Mouse (Mus musculus) neural tube, embryonic 12.5 days (tissue): ENCODE measurements around the gene Fndc1. TPM values are rescaled to one million over a fixed set of nuclear protein-coding genes. Genes with fewer than 3 reads are reported as not detected.

Experiments used
- ATAC-seq: fragments of 200-750 bp; cut with Nextera tagmentation; 2 replicates; pipeline ENCODE4 v1.8.0; 2017; ENCODE audit warnings: low read depth, mild to moderate bottlenecking, moderate TSS enrichment, moderate library complexity; ENCODE audit not compliant: low FRiP score
- H3K27ac ChIP-seq: fragments of 300-500 bp; sonication (generic); 2 replicates; pipeline ENCODE4 v1.5.1; 2016
- H3K27me3 ChIP-seq: fragments of 300-500 bp; sonication (generic); replicated peaks from 2 replicates; pipeline ENCODE4 v1.6.1; 2016; ENCODE audit warnings: mild to moderate bottlenecking
- H3K36me3 ChIP-seq: fragments of 300-500 bp; sonication (generic); 2 replicates; pipeline ENCODE4 v1.6.1; 2016; ENCODE audit warnings: mild to moderate bottlenecking
- H3K4me1 ChIP-seq: fragments of 300-500 bp; sonication (generic); 2 replicates; pipeline ENCODE4 v1.6.1; 2016
- H3K4me2 ChIP-seq: fragments of 300-500 bp; sonication (generic); replicated peaks from 2 replicates; pipeline ENCODE4 v1.6.1; 2016; ENCODE audit warnings: mild to moderate bottlenecking
- H3K4me3 ChIP-seq: fragments of 300-500 bp; sonication (generic); 2 replicates; pipeline ENCODE4 v1.5.1; 2016
- H3K9ac ChIP-seq: fragments of 300-500 bp; sonication (generic); 2 replicates; pipeline ENCODE4 v1.6.1; 2016; ENCODE audit warnings: mild to moderate bottlenecking
- H3K9me3 ChIP-seq: fragments of 300-500 bp; sonication (generic); 2 replicates; pipeline ENCODE4 v1.6.1; 2016; ENCODE audit warnings: mild to moderate bottlenecking
- whole genome bisulfite sequencing: fragments of 180-500 bp; shearing (Covaris S2); methylation state at CpG from one replicate; pipeline ENCODE4 v1.1.7; 2016; 5-methylcytosine and 5-hydroxymethylcytosine counted together
- polyA plus RNA-seq: library from polyadenylated mRNA; unstranded; fragments of >200 nt; fragmentation: Nextera tagmentation; extraction: Ambion mirVana; gene quantifications from 2 replicates; pipeline ENCODE4 v1.2.1, GENCODE M21; 2016

The Fndc1 gene
- polyA plus RNA-seq, 1 experiment from 2014 or later, result 2.1 TPM

DNA sequence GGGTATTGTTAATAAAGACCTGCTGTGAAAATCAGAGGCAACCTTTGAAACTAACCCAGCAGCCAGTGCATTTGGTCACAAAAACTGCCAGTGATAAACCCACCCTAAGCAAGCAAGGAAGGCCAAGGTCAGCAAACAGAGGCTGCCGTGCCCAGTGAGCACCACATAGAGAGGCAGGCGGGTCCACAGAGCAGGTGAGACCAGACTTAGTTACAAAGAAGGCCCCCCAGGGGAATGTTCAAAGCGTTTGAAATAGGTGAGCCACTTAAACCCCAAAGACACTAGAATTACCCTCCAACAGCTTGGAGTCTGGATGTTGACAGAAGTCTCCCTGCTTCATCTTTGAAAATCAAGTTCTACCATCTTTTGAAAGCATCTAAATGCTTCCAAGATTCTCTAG, 12.7 kb downstream of the Fndc1 start:
- Histone ChIP-seq H3K4me3 (no peak overlapping the region), H3K4me2 (no peak overlapping the region), H3K9me3 (no peaks in the 10 kb centered on the region), H3K27me3 (no peaks in the 10 kb centered on the region), H3K9ac (no peak overlapping the region), H3K36me3 (no peaks in the 10 kb centered on the region), H3K27ac (no peak overlapping the region), H3K4me1 (no peaks in the 10 kb centered on the region)
- 70% methylated on average over 3 of the region's 3 CpGs for WGBS
- no peak for ATAC-seq

DNA sequence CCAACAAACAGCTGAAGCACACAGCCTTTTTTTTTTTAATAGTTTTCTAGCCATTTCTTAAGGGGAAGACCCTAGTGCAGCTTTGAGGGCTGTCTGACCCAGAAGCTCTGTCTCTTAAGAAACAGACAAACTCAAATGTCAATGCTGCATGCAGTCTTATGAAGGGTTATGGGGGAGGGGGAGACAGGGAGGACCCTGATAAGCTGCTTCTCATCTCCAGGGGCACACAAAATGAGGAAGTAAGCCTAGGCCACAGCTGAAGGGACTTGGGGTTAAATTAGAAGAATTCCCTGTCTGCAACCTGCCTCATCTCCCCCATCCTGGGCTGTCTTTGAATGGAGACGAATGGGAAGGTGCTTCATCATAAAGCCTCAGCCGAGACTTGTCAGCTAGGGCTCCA, 19.1 kb downstream of the Fndc1 start:
- no peak overlapping the region for H3K27ac ChIP-seq
- H3K27me3 ChIP-seq, result no peaks in the 10 kb centered on the region
- 87% methylated on average over 2 of the region's 2 CpGs for WGBS
- no peaks in the 10 kb centered on the region for H3K9me3 ChIP-seq
- H3K36me3 ChIP-seq, result no peaks in the 10 kb centered on the region
- H3K4me1 ChIP-seq, result no peaks in the 10 kb centered on the region
- H3K4me3 ChIP-seq, result no peak overlapping the region
- no peak overlapping the region for H3K9ac ChIP-seq
- no peak for ATAC-seq
- no peak overlapping the region for H3K4me2 ChIP-seq

DNA sequence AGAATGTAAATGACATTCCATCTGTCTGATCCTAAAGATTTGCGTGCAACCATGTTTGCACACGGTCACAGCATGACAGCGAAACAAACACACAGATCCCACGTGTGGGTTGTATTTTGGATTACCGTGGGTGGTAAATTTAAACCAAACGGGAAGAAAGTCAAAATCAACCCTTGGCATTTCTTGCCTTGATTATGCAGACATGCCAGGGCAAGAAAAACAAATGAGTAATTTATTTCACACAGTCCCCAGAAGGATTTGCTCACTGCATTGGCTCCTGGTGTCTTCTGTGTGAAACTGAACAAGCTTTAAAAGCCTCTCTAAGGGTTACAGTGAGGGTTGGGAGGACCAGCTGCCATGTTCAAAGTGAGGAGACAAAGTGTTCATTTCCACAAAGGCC, 22.0 kb downstream of the Fndc1 start:
- no peaks in the 10 kb centered on the region for H3K27me3 ChIP-seq
- ATAC-seq, result no peak
- H3K27ac ChIP-seq, result no peak overlapping the region
- 73% methylated on average over 6 of the region's 6 CpGs for WGBS
- H3K9me3 ChIP-seq, result no peaks in the 10 kb centered on the region
- no peak overlapping the region for H3K4me2 ChIP-seq
- no peak overlapping the region for H3K9ac ChIP-seq
- no peak overlapping the region for H3K4me3 ChIP-seq
- no peaks in the 10 kb centered on the region for H3K36me3 ChIP-seq
- H3K4me1 ChIP-seq, result no peaks in the 10 kb centered on the region

DNA sequence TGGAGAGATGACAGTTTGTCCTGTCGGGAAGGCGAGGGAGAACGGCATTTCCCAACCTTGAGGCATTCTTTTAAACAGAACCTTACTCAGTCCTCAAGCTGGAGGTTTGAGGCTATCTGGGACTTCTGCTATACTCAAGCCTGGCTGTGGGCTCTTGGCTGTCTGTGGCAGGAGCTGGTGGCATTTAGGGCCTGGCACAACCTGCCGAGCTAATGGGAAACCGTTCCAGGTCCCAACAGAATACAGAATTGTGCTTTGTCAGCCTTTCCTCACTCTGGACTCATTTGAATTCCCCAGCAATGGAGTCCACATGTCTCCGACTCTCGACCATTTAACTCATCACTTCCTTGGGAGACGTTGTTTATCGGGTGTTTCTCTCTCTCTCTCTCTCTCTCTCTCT, 24.6 kb downstream of the Fndc1 start:
- Histone ChIP-seq H3K4me2 (no peak overlapping the region), H3K4me1 (no peaks in the 10 kb centered on the region), H3K27me3 (no peaks in the 10 kb centered on the region), H3K27ac (no peak overlapping the region), H3K4me3 (no peak overlapping the region), H3K9me3 (no peaks in the 10 kb centered on the region), H3K9ac (no peak overlapping the region), H3K36me3 (no peaks in the 10 kb centered on the region)
- ATAC-seq, result no peak
- 81% methylated on average over 9 of the region's 9 CpGs for WGBS

DNA sequence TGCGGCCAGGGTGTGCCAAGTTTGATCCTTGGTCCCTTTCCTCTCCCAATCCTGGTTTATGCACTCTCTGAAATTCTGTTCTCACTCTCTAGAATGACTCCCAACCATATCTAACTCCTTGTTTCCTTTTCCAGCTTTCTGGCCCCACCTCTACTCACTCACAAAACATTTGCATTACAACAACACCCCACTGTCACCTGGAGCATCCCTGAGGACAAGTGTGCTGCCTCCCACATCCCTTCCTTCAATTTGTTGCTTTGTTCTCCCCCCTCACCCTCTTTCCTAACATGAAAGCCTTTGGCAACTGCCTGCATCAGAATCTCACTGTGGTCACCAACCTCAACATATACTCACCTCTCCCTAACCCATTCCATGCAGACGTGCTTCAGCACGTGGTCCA, 27.2 kb downstream of the Fndc1 start:
- no peaks in the 10 kb centered on the region for H3K27me3 ChIP-seq
- H3K4me3 ChIP-seq, result no peak overlapping the region
- WGBS, result 63% methylated on average over 3 of the region's 3 CpGs
- no peaks in the 10 kb centered on the region for H3K9me3 ChIP-seq
- H3K27ac ChIP-seq, result no peak overlapping the region
- no peak overlapping the region for H3K4me2 ChIP-seq
- no peaks in the 10 kb centered on the region for H3K4me1 ChIP-seq
- H3K9ac ChIP-seq, result no peak overlapping the region
- no peak for ATAC-seq
- H3K36me3 ChIP-seq, result no peaks in the 10 kb centered on the region

DNA sequence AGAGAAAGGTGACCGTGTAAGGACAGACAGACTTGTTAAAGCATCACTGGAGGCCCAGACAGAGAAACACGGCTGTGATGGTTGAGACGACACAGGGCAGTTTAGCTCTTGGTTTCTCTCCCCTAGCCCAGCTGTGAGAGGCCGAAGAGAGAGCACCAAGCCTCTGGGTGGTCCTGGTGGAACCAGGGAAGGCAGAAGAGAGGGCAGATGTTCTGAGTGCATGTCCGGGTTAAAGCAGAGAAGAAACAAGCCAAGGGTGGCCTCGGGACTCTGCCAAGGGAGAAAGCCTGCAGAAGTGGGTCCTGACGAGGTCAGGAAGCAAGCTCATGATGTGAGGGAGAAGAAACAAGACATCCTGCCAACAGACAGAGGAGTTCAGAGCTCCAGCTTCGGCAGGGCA, 31.5 kb downstream of the Fndc1 start:
- no peak for ATAC-seq

DNA sequence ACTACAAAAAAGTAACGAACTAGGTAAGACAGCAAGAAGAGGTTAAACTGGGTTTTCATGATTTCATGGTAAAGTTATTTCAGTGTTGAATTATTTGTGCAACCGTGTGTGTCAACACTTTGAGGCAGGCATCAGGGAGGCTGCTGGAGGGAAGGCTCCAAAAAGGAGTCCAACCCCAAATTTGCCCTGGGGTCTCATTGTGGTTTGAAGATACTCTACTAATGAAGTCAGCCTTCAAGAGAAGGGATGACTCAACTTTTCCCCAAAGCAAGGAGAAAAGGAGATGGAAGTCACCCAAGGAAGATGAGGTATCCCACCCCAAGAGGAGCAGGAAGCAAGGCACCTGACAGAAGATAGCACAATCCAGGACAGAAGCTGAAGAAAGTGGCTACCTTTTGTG, 31.9 kb downstream of the Fndc1 start:
- Histone ChIP-seq H3K4me3 (no peak overlapping the region), H3K4me1 (no peaks in the 10 kb centered on the region)
- ATAC-seq, result no peak

More for the DNA sequence above, 31.5 kb downstream of the Fndc1 start:
- Histone ChIP-seq H3K9ac (no peak overlapping the region), H3K4me2 (no peak overlapping the region), H3K27me3 (no peaks in the 10 kb centered on the region), H3K9me3 (no peaks in the 10 kb centered on the region), H3K4me3 (no peak overlapping the region), H3K36me3 (no peaks in the 10 kb centered on the region), H3K27ac (no peak overlapping the region), H3K4me1 (no peaks in the 10 kb centered on the region)
- 86% methylated on average over 8 of the region's 8 CpGs for WGBS

DNA sequence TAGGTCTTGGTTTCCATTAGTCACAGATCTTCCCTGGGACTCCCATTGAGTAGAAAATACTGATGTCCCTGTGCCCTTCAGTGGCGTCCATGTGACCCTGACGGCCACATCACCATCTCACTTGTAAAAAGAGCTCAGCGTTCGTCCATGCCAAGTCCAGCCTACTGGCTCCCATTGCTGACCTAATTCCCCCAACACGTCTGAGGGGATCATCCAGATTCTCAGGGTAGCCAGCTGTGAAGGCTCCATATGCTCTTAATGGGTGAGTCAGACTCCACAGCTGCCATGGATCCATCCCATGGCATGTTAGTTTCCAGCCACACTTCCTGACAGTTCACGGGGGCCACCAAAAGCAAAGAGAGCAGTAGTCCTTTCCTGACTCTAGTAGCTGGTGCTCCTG, 33.0 kb downstream of the Fndc1 start:
- Histone ChIP-seq H3K4me3 (no peak overlapping the region), H3K4me1 (no peaks in the 10 kb centered on the region), H3K27me3 (no peaks in the 10 kb centered on the region), H3K27ac (no peak overlapping the region), H3K9ac (no peak overlapping the region), H3K36me3 (no peaks in the 10 kb centered on the region), H3K4me2 (no peak overlapping the region), H3K9me3 (no peaks in the 10 kb centered on the region)
- WGBS, result 87% methylated on average over 6 of the region's 6 CpGs
- ATAC-seq, result no peak

More for the DNA sequence above, 31.9 kb downstream of the Fndc1 start:
- no peaks in the 10 kb centered on the region for H3K27me3 ChIP-seq
- H3K4me2 ChIP-seq, result no peak overlapping the region
- no peaks in the 10 kb centered on the region for H3K36me3 ChIP-seq
- no peak overlapping the region for H3K27ac ChIP-seq
- no peaks in the 10 kb centered on the region for H3K9me3 ChIP-seq
- 80% methylated on average over 2 of the region's 2 CpGs for WGBS
- no peak overlapping the region for H3K9ac ChIP-seq

DNA sequence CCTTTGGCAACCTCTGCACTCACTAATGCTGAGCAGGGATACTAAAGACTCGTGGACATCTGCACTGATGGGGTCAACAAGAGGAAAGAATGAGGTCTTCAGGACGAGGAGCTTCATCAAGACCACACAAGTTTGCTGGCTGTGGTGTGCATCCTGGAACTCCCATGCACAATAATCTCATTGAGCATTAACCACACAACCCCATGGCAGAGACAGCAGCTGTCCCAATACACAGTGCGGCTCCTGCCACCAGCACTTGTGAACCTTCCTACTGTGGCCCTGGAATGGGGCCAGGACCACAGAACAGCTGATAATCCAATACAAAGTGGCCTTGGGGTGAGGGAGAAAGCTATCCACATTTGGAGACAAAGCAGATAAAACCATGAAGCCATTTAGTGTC, 36.6 kb downstream of the Fndc1 start:
- no peaks in the 10 kb centered on the region for H3K27me3 ChIP-seq
- H3K9ac ChIP-seq, result no peak overlapping the region
- no peak overlapping the region for H3K27ac ChIP-seq
- H3K4me2 ChIP-seq, result no peak overlapping the region
- H3K36me3 ChIP-seq, result no peaks in the 10 kb centered on the region
- no peaks in the 10 kb centered on the region for H3K9me3 ChIP-seq
- no peak for ATAC-seq
- no peaks in the 10 kb centered on the region for H3K4me1 ChIP-seq
- H3K4me3 ChIP-seq, result no peak overlapping the region
- 74% methylated on average over 3 of the region's 3 CpGs for WGBS

DNA sequence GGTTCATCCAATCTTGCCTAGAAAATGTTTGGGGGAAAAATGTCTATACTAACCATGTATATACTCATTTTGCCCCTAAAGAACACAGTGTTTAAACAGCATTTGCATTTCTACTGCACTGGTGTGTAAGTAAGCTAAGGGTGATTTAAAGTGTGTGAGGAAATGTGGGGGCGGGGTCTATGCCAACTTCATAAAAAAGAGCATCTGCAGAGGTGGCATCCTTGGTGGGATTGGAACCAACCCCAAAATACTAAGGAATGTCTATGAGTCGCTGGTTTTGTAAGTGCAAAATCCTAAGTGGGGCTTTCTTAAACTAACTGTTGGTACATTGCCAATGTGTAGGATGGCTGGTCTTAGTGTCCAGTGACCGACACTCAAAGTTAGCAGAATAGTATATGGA, 53.0 kb downstream of the Fndc1 start:
- Histone ChIP-seq H3K27ac (no peak overlapping the region), H3K9ac (no peak overlapping the region), H3K27me3 (no peaks in the 10 kb centered on the region), H3K4me2 (no peak overlapping the region), H3K4me1 (0 out of 2 replicates have a peak, but pooled peaks cover 2% of the 10 kb centered on the region), H3K4me3 (no peak overlapping the region), H3K36me3 (no peaks in the 10 kb centered on the region), H3K9me3 (no peaks in the 10 kb centered on the region)
- ATAC-seq, result no peak
- 90% methylated on average over 3 of the region's 3 CpGs for WGBS

DNA sequence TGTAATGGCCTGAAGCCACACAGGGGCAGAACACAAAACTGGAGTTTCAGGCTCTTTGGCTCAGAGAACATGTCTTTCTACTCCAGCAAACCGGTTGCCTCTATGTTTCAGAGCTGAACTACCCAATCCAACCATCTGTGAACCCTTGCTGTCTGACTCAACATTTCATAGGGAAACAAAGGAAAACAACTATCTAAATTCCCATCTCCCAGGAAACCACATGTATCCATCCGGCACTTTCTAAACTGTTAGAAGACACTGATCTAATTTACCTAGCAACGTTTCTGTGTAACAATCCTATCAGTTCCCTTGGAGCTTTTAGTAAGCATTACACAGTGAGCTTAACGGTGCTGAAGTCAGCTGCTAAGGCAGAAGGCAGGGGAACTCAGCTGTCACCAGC, 67.3 kb downstream of the Fndc1 start:
- no peaks in the 10 kb centered on the region for H3K9me3 ChIP-seq
- no peak for ATAC-seq
- no peaks in the 10 kb centered on the region for H3K36me3 ChIP-seq
- H3K27me3 ChIP-seq, result no peaks in the 10 kb centered on the region
- no peak overlapping the region for H3K4me3 ChIP-seq
- H3K27ac ChIP-seq, result no peak overlapping the region
- no peak overlapping the region for H3K9ac ChIP-seq
- H3K4me1 ChIP-seq, result no peaks in the 10 kb centered on the region
- WGBS, result 82% methylated on average over 4 of the region's 4 CpGs
- H3K4me2 ChIP-seq, result no peak overlapping the region

DNA sequence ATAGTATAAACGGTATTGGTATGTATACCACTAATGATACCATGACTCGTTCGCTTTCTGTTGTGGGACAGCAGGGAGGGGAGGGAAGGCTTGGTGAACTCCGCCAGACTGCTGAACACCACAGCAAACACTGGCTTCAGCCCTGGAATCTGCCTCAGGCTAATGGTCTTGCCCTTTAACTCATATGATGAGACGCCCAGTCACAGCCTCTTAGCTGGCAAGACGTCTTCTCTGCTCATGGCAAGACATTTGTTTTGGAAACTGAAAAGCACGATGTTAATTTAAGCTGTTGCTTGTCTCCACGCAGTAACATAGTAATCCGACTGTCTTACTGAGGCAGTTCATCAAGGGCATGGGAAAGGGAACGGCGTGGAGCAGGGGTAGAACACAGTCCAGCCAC, 72.1 kb downstream of the Fndc1 start:
- H3K9ac ChIP-seq, result no peak overlapping the region
- no peak for ATAC-seq
- no peak overlapping the region for H3K4me3 ChIP-seq
- H3K27ac ChIP-seq, result no peak overlapping the region
- H3K36me3 ChIP-seq, result no peaks in the 10 kb centered on the region
- H3K27me3 ChIP-seq, result no peaks in the 10 kb centered on the region
- H3K9me3 ChIP-seq, result no peaks in the 10 kb centered on the region
- no peaks in the 10 kb centered on the region for H3K4me1 ChIP-seq
- H3K4me2 ChIP-seq, result no peak overlapping the region
- WGBS, result 85% methylated on average over 11 of the region's 11 CpGs

DNA sequence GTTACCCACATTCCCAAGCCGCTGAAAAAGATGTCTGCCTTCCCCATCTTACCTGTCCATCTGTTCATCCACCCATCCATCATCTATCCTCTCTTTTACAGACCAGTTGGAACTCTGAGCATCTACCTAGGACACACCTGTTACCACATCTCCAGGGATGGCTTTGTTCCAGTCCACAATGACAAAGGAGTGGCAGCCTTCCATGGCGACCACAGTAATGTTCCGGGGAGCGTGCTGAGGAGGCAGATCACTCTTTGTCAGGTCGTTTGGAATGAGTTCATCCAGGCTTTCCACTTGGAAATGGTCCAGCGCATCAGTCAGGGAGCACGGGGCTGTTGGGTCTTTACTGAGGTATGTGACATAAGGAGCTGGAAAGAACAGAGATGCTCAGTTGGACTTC, 73.7 kb downstream of the Fndc1 start:
- Histone ChIP-seq H3K9me3 (no peaks in the 10 kb centered on the region), H3K27ac (no peak overlapping the region), H3K4me2 (no peak overlapping the region), H3K9ac (no peak overlapping the region), H3K27me3 (no peaks in the 10 kb centered on the region), H3K4me3 (no peak overlapping the region), H3K4me1 (no peaks in the 10 kb centered on the region), H3K36me3 (no peaks in the 10 kb centered on the region)
- no peak for ATAC-seq
- 83% methylated on average over 7 of the region's 7 CpGs for WGBS
